Mouse (Mus musculus) heart, postnatal 0 days (tissue): ENCODE results near the gene Nr2c2ap.

Experiments
- CTCF ChIP-seq: IDR thresholded peaks from 2 replicates; pipeline ENCODE4 v1.5.1; 2016; ENCODE audit warnings: antibody characterized with exemption, control low read depth, low read depth
- EP300 ChIP-seq: IDR thresholded peaks from 2 replicates; pipeline ENCODE4 v1.6.1; 2016; ENCODE audit warnings: antibody characterized with exemption, low read depth

DNA sequence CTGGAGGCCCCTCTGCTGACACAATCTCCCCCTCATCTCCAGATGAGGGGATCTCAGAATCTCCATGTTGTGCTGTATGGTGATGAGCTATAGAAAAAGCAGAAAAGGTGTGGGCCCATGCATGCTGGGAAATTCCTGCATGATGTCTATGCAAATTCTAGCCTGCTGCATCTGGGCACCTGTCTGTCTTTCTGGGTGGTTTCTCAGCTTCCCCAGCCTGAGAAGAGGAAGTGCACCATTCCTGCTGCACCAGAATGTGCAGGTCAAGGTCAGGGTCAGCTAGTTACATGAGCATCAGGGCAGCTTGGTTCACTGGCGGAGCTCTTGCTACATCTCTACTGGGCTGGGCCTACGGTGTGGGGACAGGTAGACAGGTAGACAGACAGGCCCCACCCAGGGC lies 20.7 kb upstream of the Nr2c2ap start:
- no peak for TF ChIP-seq EP300
- TF ChIP-seq CTCF: no peak
